Mouse (Mus musculus) ES-E14 (cell line): ENCODE results near the gene Olfr740. TPM values are rescaled to one million over a fixed set of nuclear protein-coding genes. Genes with fewer than 3 reads are reported as not detected.

Experiments
- DNase-seq: peaks from one replicate; pipeline ENCODE4 v3.0.0-alpha.2; 2013; ENCODE audit warnings: low read depth, low spot score
- H3K27ac ChIP-seq: 2 replicates; pipeline ENCODE4 v1.5.1; 2012; ENCODE audit warnings: low read depth, mild to moderate bottlenecking, low read length, moderate library complexity, mixed read lengths; ENCODE audit not compliant: poor library complexity, insufficient read depth, severe bottlenecking
- H3K36me3 ChIP-seq: 2 replicates; pipeline ENCODE4 v1.6.1; 2012; ENCODE audit warnings: mild to moderate bottlenecking, low read length, moderate library complexity, mixed read lengths; ENCODE audit not compliant: control insufficient read depth, poor library complexity, insufficient read depth, severe bottlenecking
- H3K4me1 ChIP-seq, 2 experiments: fragments of 150-350 bp in 1 of 2; sonication (generic) in 1 of 2; 2 replicates each; pipeline ENCODE4 v1.6.1; 2012; ENCODE audit warnings: low read length in 2 of 2, mild to moderate bottlenecking in 1 of 2, mixed read lengths in 1 of 2; ENCODE audit not compliant: control insufficient read depth in 2 of 2, insufficient read depth in 2 of 2, poor library complexity in 1 of 2
- H3K4me3 ChIP-seq, 2 experiments: fragments of 150-350 bp in 1 of 2; sonication (generic) in 1 of 2; 2 replicates each; pipeline ENCODE4 v1.5.1; 2012; ENCODE audit warnings: low read length in 2 of 2, low read depth in 1 of 2, mild to moderate bottlenecking in 1 of 2, mixed read lengths in 1 of 2; ENCODE audit not compliant: insufficient read depth in 1 of 2, poor library complexity in 1 of 2, severe bottlenecking in 1 of 2
- H3K9ac ChIP-seq: 2 replicates; pipeline ENCODE4 v1.6.1; 2012; ENCODE audit warnings: low read depth, mild to moderate bottlenecking, low read length, mixed read lengths; ENCODE audit not compliant: poor library complexity, insufficient read depth, severe bottlenecking
- H3K9me3 ChIP-seq: fragments of 150-350 bp; sonication (generic); 2 replicates; pipeline ENCODE4 v1.6.1; 2012; ENCODE audit warnings: low read depth, mild to moderate bottlenecking, low read length; ENCODE audit not compliant: control insufficient read depth, insufficient read depth
- CHD2 ChIP-seq: IDR thresholded peaks from 2 replicates; pipeline ENCODE4 v1.6.1; 2014; ENCODE audit warnings: mild to moderate bottlenecking, low read depth, low read length, inconsistent platforms
- HCFC1 ChIP-seq: IDR thresholded peaks from 2 replicates; pipeline ENCODE4 v1.6.1; 2012; ENCODE audit warnings: low read length, inconsistent platforms, borderline replicate concordance; ENCODE audit not compliant: insufficient read depth
- MAFK ChIP-seq: IDR thresholded peaks from 2 replicates; pipeline ENCODE4 v1.6.1; 2014; ENCODE audit warnings: mild to moderate bottlenecking, low read depth, low read length, inconsistent platforms; ENCODE audit not compliant: insufficient read depth
- ZC3H11A ChIP-seq: IDR thresholded peaks from 2 replicates; pipeline ENCODE4 v1.6.1; 2012; ENCODE audit warnings: low read depth, mild to moderate bottlenecking, inconsistent platforms, low read length, borderline replicate concordance
- ZNF384 ChIP-seq: IDR thresholded peaks from 2 replicates; pipeline ENCODE4 v1.6.1; 2012; ENCODE audit warnings: low read depth, low read length, inconsistent platforms
- in situ Hi-C, 2 experiments: fragments of 600-800 bp; cut with MboI; formaldehyde crosslinking; loops; one replicate each; pipeline ENCODE4 v1.15.1; 2025; ENCODE audit warnings: low sequenced_read_pairs in 2 of 2, inconsistent platforms in 1 of 2; ENCODE audit not compliant: unreplicated experiment in 2 of 2
- total RNA-seq: library from RNA; depleted of rRNA; stranded (reverse); fragments of 300-350 nt; gene quantifications from 2 replicates; pipeline ENCODE4 v1.2.3, GENCODE M21; 2012; rRNA removed

Olfr740 gene
- total RNA-seq: not detected in 2 replicates

GRCm38 (mm10) chr14:50445245-50445644, at the start of gene Olfr740:
Gene Olfr740 (plus strand): TSS chr14:50445545.
- Histone ChIP-seq H3K9me3 (no peaks in the 10 kb centered on the region), H3K9ac (no peak within 1 kb of the TSS), H3K36me3 (no peaks in the 10 kb centered on the region), H3K4me1 (no peaks in the 10 kb centered on the region), H3K27ac (no peak within 1 kb of the TSS), H3K4me3 (no peak within 1 kb of the TSS)
- in situ Hi-C loops: no loop called here
- DNase-seq: no peak
- TF ChIP-seq HCFC1 (no peak), CHD2 (no peak), MAFK (no peak), ZC3H11A (no peak), ZNF384 (no peak)

DNA sequence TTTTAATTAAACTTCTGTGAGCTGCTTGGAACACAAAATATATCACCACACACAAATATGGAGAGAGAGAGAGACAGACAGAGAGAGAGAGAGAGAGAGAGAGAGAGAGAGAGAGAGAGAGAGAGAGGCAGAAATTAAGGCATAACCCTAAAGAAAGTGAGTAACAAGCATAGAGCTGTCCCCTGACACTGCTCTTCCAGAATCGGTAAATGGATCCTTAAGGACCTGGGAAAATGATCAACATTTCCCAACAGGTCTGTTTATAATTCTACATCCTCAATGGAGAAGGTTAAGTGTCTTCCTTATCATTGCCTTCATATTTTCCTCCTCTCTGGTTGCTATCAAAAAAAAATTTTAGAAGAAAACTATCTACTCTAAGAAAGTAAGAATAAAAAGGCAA, 38.1 kb upstream of the Olfr740 start, which contains the start of gene Olfr738:
Gene Olfr738 (plus strand): TSS at position 301 of the 400 bp plus-strand sequence.
- no peak for DNase-seq
- no peaks in the 10 kb centered on the region for H3K9me3 ChIP-seq
- TF ChIP-seq MAFK (no peak), HCFC1 (no peak)
- no peaks in the 10 kb centered on the region for H3K4me1 ChIP-seq
- H3K9ac ChIP-seq: no peak within 1 kb of the TSS
- no peak within 1 kb of the TSS for H3K27ac ChIP-seq
- in situ Hi-C loops: no loop called here
- H3K4me3 ChIP-seq: no peak within 1 kb of the TSS
- no peaks in the 10 kb centered on the region for H3K36me3 ChIP-seq

- no peak for TF ChIP-seq ZNF384
- TF ChIP-seq HCFC1: no peak
- no peak for TF ChIP-seq ZC3H11A
- TF ChIP-seq CHD2: no peak
- TF ChIP-seq MAFK: no peak
- Histone ChIP-seq H3K9ac (no peak within 1 kb of the TSS), H3K9me3 (no peaks in the 10 kb centered on the region), H3K36me3 (no peaks in the 10 kb centered on the region), H3K4me3 (no peak within 1 kb of the TSS), H3K4me1 (no peaks in the 10 kb centered on the region), H3K27ac (no peak within 1 kb of the TSS)
- DNase-seq: no peak
- in situ Hi-C loops: no loop called here
These were observed 27.0 kb upstream of the Olfr740 start, which contains the start of gene Olfr739 for GRCm38 (mm10) chr14:50418326-50418725. Gene Olfr739 (plus strand): TSS chr14:50418626.

DNA sequence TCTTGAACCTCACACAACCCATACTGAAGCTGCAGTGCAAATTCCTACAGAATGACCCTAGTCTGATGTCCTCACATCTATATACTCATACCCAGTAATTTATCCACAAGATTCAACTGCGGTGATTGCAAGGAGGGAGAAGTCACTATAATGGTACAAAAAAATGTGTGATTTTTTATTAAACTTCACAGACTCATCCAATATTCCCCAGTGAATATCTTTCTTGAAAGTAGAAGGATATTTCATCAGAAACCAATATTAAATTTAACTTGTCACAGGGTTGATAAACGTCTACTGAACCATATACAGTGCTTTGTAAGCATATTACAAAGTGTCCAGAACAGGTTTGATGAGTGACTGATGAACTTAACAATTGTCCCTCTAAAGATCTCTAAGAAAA, 27.1 kb downstream of the Olfr740 start, which contains the start of gene Olfr741:
Gene Olfr741 (plus strand): TSS at position 301 of the 400 bp plus-strand sequence.
- Histone ChIP-seq H3K4me1 (no peaks in the 10 kb centered on the region), H3K9me3 (no peaks in the 10 kb centered on the region), H3K4me3 (no peak within 1 kb of the TSS), H3K9ac (no peak within 1 kb of the TSS), H3K36me3 (no peaks in the 10 kb centered on the region), H3K27ac (no peak within 1 kb of the TSS)
- in situ Hi-C loops: no loop called here
- no peak for DNase-seq
- no peak for TF ChIP-seq MAFK

- Histone ChIP-seq H3K4me3 (no peak overlapping the region), H3K27ac (no peak overlapping the region), H3K9me3 (no peaks in the 10 kb centered on the region), H3K36me3 (no peaks in the 10 kb centered on the region), H3K9ac (no peak overlapping the region), H3K4me1 (no peaks in the 10 kb centered on the region)
- in situ Hi-C loops: no loop called here
- TF ChIP-seq ZC3H11A: no peak
- no peak for TF ChIP-seq ZNF384
- TF ChIP-seq CHD2: no peak
- TF ChIP-seq MAFK: no peak
- TF ChIP-seq HCFC1: no peak
- no peak for DNase-seq
These were observed 33.1 kb downstream of the Olfr740 start for GRCm38 (mm10) chr14:50478406-50478805.
